Mouse (Mus musculus) ES-Bruce4 (cell line): ENCODE measurements around the gene Gm21969.

Source experiments
- EP300 ChIP-seq: IDR thresholded peaks from 2 replicates; pipeline ENCODE4 v1.6.1; 2011; ENCODE audit warnings: low read depth, low read length; ENCODE audit not compliant: insufficient read depth
- POLR2A ChIP-seq: IDR thresholded peaks from one replicate; pipeline ENCODE4 v1.8.1; 2011; ENCODE audit warnings: low read length; ENCODE audit not compliant: insufficient read depth

DNA sequence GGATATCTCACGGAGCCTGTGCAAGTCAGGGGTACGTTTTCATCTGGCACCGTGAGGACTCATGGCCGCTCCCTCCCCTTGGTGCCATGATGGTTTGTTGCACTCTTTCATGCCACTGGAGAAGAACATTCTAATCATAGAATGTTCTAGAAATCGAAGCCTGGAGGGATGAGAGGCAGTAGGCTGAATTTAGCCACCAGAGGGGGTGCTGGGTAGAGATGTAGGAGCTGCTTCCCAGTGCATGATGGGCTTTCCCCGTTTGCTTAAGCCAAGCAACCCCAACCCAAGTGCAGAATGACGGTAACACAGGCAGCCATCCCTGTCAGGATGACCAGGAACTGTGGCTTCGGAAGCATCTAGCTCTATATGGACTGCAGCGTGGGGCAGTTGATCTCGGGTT is 32.2 kb upstream of the Gm21969 start:
- TF ChIP-seq EP300 (no peak), POLR2A (no peak)
